Mouse (Mus musculus) kidney, adult 2 months (tissue): ENCODE results near the gene Osbpl9. TPM values are rescaled to one million over a fixed set of nuclear protein-coding genes. Genes with fewer than 3 reads are reported as not detected.

Experiments
- DNase-seq: peaks from one replicate; pipeline ENCODE4 v3.0.0; 2021
- H3K27ac ChIP-seq: fragments of 200-500 bp; 2 replicates; pipeline ENCODE4 v1.5.1; 2012; ENCODE audit warnings: low read depth, low read length, control low read depth, inconsistent platforms; ENCODE audit not compliant: insufficient read depth
- H3K27me3 ChIP-seq: fragments of 200-500 bp; replicated peaks from 2 replicates; pipeline ENCODE4 v1.6.1; 2012; ENCODE audit warnings: mild to moderate bottlenecking, moderate library complexity, low read length, inconsistent platforms; ENCODE audit not compliant: control insufficient read depth, insufficient read depth
- H3K36me3 ChIP-seq: fragments of 200-500 bp; 2 replicates; pipeline ENCODE4 v1.6.1; 2012; ENCODE audit warnings: mild to moderate bottlenecking, moderate library complexity, low read length, inconsistent platforms; ENCODE audit not compliant: control insufficient read depth, insufficient read depth
- H3K4me1 ChIP-seq: fragments of 200-500 bp; 2 replicates; pipeline ENCODE4 v1.6.1; 2011; ENCODE audit warnings: low read length; ENCODE audit not compliant: control insufficient read depth, insufficient read depth
- H3K4me3 ChIP-seq: fragments of 200-500 bp; 2 replicates; pipeline ENCODE4 v1.5.1; 2011; ENCODE audit warnings: mild to moderate bottlenecking, low read depth, low read length, control low read depth; ENCODE audit not compliant: insufficient read depth
- CTCF ChIP-seq: fragments of 200-500 bp; conservative IDR thresholded peaks from 2 replicates; pipeline ENCODE4 v1.5.1; 2011; ENCODE audit warnings: low read depth, mild to moderate bottlenecking, control low read depth, low read length, moderate library complexity, mixed read lengths; ENCODE audit not compliant: insufficient read depth, insufficient read length
- POLR2A ChIP-seq: fragments of 200-500 bp; IDR thresholded peaks from one replicate; pipeline ENCODE4 v1.6.1; 2011; ENCODE audit warnings: low read depth, low read length, control low read depth
- WGBS: fragments of 180-500 bp; shearing (Covaris S2); methylation state at CpG from one replicate; pipeline ENCODE4 v1.1.7; 2018; 5-methylcytosine and 5-hydroxymethylcytosine counted together
- polyA plus RNA-seq: library from polyadenylated mRNA; depleted of rRNA; stranded (reverse); fragments of >200 nt; gene quantifications from 2 replicates; pipeline ENCODE4 v1.2.3, GENCODE M21; 2012

Osbpl9 gene
- polyA plus RNA-seq, 1 experiment = 201 TPM

GRCm38 (mm10) chr4:109043294-109043693, 158.8 kb downstream of the Osbpl9 start:
- DNase-seq = no peak

DNA sequence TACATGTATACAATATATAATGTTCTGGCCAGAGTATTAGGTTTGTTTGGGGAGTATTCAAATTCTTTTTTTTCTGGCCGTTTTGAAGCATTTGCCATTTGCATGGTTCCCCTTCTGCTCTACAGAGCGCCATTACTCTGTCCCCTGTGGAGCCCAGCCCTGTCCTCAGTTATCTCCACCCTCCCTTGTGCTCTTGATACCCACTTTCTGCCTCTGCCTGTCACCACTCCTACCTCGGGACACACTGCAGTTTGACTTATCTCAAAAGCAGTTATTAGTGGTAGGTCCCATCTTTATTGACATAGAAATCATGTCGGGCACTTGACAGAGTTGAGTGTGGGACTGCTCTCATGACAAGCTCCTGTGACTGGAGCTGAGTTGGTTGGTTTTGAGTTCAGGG, 159.3 kb downstream of the Osbpl9 start:
- no peak overlapping the region for H3K4me3 ChIP-seq
- H3K4me1 ChIP-seq = no peaks in the 10 kb centered on the region
- no peak for DNase-seq
- H3K36me3 ChIP-seq = peaks cover 8% of the 10 kb centered on the region
- WGBS = 81% methylated on average over 4 of the region's 4 CpGs
- H3K27ac ChIP-seq = no peak overlapping the region
- H3K27me3 ChIP-seq = no peaks in the 10 kb centered on the region
- TF ChIP-seq CTCF (no peak), POLR2A (no peak)

More at GRCm38 (mm10) chr4:109043294-109043693, 158.8 kb downstream of the Osbpl9 start:
- no peak overlapping the region for H3K27ac ChIP-seq
- H3K4me1 ChIP-seq = no peaks in the 10 kb centered on the region
- H3K27me3 ChIP-seq = no peaks in the 10 kb centered on the region
- H3K36me3 ChIP-seq = peaks cover 8% of the 10 kb centered on the region
- no peak overlapping the region for H3K4me3 ChIP-seq
- TF ChIP-seq CTCF (no peak), POLR2A (no peak)
- WGBS = 51% methylated on average over 5 of the region's 5 CpGs

GRCm38 (mm10) chr4:109036327-109036726, 165.7 kb downstream of the Osbpl9 start:
- no peak for TF ChIP-seq POLR2A
- TF ChIP-seq CTCF = peak; percentile 84
- no peak overlapping the region for H3K4me3 ChIP-seq
- peak; percentile 74 for DNase-seq
- peaks cover 7% of the 10 kb centered on the region for H3K36me3 ChIP-seq
- H3K27ac ChIP-seq = no peak overlapping the region
- H3K27me3 ChIP-seq = no peaks in the 10 kb centered on the region
- H3K4me1 ChIP-seq = no peaks in the 10 kb centered on the region

DNA sequence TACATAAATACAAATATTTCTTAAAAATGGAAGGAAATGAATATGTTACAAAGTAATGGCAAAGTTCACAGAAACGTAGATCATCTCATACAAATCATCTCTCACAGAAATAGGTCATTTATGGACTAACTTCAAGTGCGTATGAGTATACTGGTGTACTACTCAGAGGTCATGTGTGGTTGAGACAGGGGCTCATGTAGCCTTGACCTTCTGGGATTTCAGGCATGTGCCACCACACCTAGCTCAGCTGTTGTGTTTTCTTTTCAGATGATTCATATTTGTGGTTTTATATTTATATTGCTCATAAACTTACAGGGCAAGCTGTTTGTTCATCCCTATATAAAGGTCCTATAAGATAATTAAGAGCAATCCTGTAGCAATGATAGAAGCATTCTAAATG, 171.8 kb downstream of the Osbpl9 start:
- DNase-seq = no peak
- peaks cover 3% of the 10 kb centered on the region; the same call in 1 of the 2 replicates for H3K4me1 ChIP-seq
- H3K27ac ChIP-seq = no peak overlapping the region
- H3K36me3 ChIP-seq = peaks cover 10% of the 10 kb centered on the region
- H3K4me3 ChIP-seq = no peak overlapping the region
- no peaks in the 10 kb centered on the region for H3K27me3 ChIP-seq
- TF ChIP-seq CTCF = no peak
- TF ChIP-seq POLR2A = no peak
- WGBS = 94% methylated on average over 2 of the region's 2 CpGs

DNA sequence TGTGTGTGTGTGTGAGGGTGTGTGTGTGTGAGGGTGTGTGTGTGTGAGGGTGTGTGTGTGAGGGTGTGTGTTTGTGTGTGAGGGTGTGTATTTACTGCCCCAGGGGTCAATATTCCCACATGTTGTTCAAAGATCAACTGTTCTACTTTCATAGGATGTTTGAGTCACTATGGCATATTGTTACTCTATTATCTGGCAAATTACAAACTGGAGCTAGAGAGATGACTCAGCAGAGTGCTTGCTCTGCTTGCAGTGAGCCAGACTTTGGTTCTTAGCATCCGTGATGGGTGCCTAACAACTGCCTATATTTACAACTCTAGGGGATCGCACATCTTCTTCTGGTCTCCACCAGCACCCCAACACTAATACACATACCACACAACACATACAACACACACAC, 172.2 kb downstream of the Osbpl9 start:
- H3K27me3 ChIP-seq = no peaks in the 10 kb centered on the region
- H3K36me3 ChIP-seq = peaks cover 10% of the 10 kb centered on the region
- WGBS = 81% methylated on average over 2 of the region's 2 CpGs
- no peak overlapping the region for H3K4me3 ChIP-seq
- H3K27ac ChIP-seq = no peak overlapping the region
- DNase-seq = no peak
- peaks cover 4% of the 10 kb centered on the region; the same call in 1 of the 2 replicates for H3K4me1 ChIP-seq
- TF ChIP-seq POLR2A = no peak
- no peak for TF ChIP-seq CTCF

DNA sequence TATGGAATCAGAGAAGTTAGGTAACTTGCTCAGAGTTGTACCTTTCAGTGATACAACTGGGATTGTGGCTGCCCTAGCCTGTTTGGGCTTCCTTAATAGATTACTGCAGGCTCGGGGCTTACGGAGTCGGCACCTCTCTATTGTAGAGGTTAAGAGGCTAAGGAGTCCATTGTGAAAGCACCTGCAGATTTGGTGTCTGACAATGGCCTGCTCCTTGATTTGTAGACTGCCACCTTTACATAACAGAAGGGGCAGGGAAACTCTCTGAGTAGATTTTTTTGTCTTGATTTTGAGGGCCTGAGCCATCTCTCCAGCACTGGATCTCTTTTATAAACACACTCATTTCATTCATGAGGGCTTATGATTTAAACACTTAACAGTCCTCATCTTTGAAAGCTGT, 175.5 kb downstream of the Osbpl9 start:
- TF ChIP-seq POLR2A = no peak
- no peak for TF ChIP-seq CTCF
- no peak for DNase-seq
- Histone ChIP-seq H3K4me3 (no peak overlapping the region), H3K27me3 (no peaks in the 10 kb centered on the region), H3K4me1 (peaks cover 7% of the 10 kb centered on the region; the same call in 1 of the 2 replicates), H3K36me3 (peaks cover 6% of the 10 kb centered on the region), H3K27ac (no peak overlapping the region)
- 80% methylated on average over 3 of the region's 3 CpGs for whole genome bisulfite sequencing

GRCm38 (mm10) chr4:109025061-109025460, 177.0 kb downstream of the Osbpl9 start:
- no peak overlapping the region for H3K4me3 ChIP-seq
- no peaks in the 10 kb centered on the region for H3K27me3 ChIP-seq
- peak; percentile 64 for DNase-seq
- H3K4me1 ChIP-seq = peaks cover 7% of the 10 kb centered on the region; the same call in 1 of the 2 replicates
- TF ChIP-seq CTCF = no peak
- no peak for TF ChIP-seq POLR2A
- peak overlapping the region; percentile 94 for H3K27ac ChIP-seq
- peaks cover 6% of the 10 kb centered on the region for H3K36me3 ChIP-seq
- WGBS = 67% methylated on average over 3 of the region's 3 CpGs
